In genomic region chr5:63961726-63962125, GRCm38 (mm10) we compare ENCODE assay signal across 24 mouse cellular contexts.
"Had no signal": no experiment of that assay in that cellular context is flagged by ENCODE, and none has a peak within 500 bp of the region (broad histone marks: within the 10 kb centered on the region; RNA-seq: fewer than 3 reads in every experiment).

No protein-coding gene starts in this region.

- H3K27me3 ChIP-seq: heart, embryonic 13.5 days; heart, embryonic 15.5 days; hindbrain, embryonic 13.5 days; hindbrain, embryonic 15.5 days; limb, embryonic 13.5 days; limb, embryonic 15.5 days; liver, embryonic 12.5 days had no signal

- H3K27ac ChIP-seq: gastrocnemius, adult 2 months; heart, embryonic 10.5 days; heart, embryonic 13.5 days; heart, embryonic 15.5 days; hindbrain, embryonic 13.5 days; hindbrain, embryonic 15.5 days; hindbrain, postnatal 0 days; limb, embryonic 13.5 days; limb, embryonic 15.5 days; liver, embryonic 12.5 days had no signal

- ATAC-seq: hindbrain, postnatal 0 days; intestine, embryonic 16.5 days; liver, embryonic 12.5 days had no signal

- H3K36me3 ChIP-seq: heart, embryonic 10.5 days; heart, embryonic 13.5 days; heart, embryonic 15.5 days; hindbrain, embryonic 13.5 days; hindbrain, embryonic 15.5 days; limb, embryonic 13.5 days; limb, embryonic 15.5 days; liver, embryonic 12.5 days had no signal

- H3K9ac ChIP-seq: heart, embryonic 13.5 days; heart, embryonic 15.5 days; hindbrain, embryonic 13.5 days; hindbrain, embryonic 15.5 days; limb, embryonic 13.5 days; limb, embryonic 15.5 days; liver, embryonic 12.5 days had no signal

- DNase-seq: gastrocnemius, adult 2 months; gastrocnemius, postnatal 10 days; gastrocnemius, postnatal 25 days; heart, adult 18-20 months; heart, postnatal 14 days; heart, postnatal 36 days; kidney, adult 18-20 months; kidney, adult 8-10 months; kidney, postnatal 10 days; kidney, postnatal 25 days; kidney, postnatal 4 days; layer of hippocampus, adult 9-11 months; layer of hippocampus, postnatal 36 days; left cerebral cortex, postnatal 4 days had no signal

- H3K4me2 ChIP-seq: heart, embryonic 13.5 days; heart, embryonic 15.5 days; hindbrain, embryonic 13.5 days; hindbrain, embryonic 15.5 days; limb, embryonic 13.5 days; limb, embryonic 15.5 days; liver, embryonic 12.5 days had no signal

- H3K4me1 ChIP-seq: heart, embryonic 10.5 days; heart, embryonic 15.5 days had no signal

- H3K9me3 ChIP-seq: heart, embryonic 10.5 days; heart, embryonic 13.5 days; heart, embryonic 15.5 days; hindbrain, embryonic 13.5 days; hindbrain, embryonic 15.5 days; limb, embryonic 13.5 days; limb, embryonic 15.5 days; liver, embryonic 12.5 days had no signal

- H3K4me3 ChIP-seq: gastrocnemius, adult 2 months; heart, embryonic 10.5 days; heart, embryonic 13.5 days; heart, embryonic 15.5 days; hindbrain, embryonic 13.5 days; hindbrain, embryonic 15.5 days; limb, embryonic 13.5 days; limb, embryonic 15.5 days; liver, embryonic 12.5 days had no signal
